Mouse (Mus musculus): ENCODE data around the gene Gtse1. TPM values are rescaled to one million over a fixed set of nuclear protein-coding genes. Genes with fewer than 3 reads are reported as not detected.

Gtse1 gene
- 2.2 and 5.8 TPM in 2 replicates for polyA plus RNA-seq (2012; rRNA removed; ENCODE audit: low replicate concordance)

GRCm38 (mm10) chr15:85859490-85860031, at the start of gene Gtse1:
Gene Gtse1 (plus strand): TSS chr15:85859745.

GRCm38 (mm10) chr15:85811535-85812277, 47.8 kb upstream of the Gtse1 start, which contains the start of gene Cdpf1:
Gene Cdpf1 (minus strand): TSS chr15:85811697.

GRCm38 (mm10) chr15:85821203-85822010, 38.1 kb upstream of the Gtse1 start, which contains the start of gene Pkdrej:
Gene Pkdrej (minus strand): TSS chr15:85821734.

GRCm38 (mm10) chr15:85831954-85832590, 27.5 kb upstream of the Gtse1 start, which contains the start of gene Ttc38:
Gene Ttc38 (plus strand): TSS chr15:85832306.

GRCm38 (mm10) chr15:85878848-85879497, 19.4 kb downstream of the Gtse1 start, which contains the start of gene Trmu:
Gene Trmu (plus strand): TSS chr15:85879312.

Other genes starting within 250 kb of the Gtse1 start
- 3.7 and 6.3 TPM in 2 replicates for gene Ppara, start 124.8 kb upstream of the Gtse1 start, polyA plus RNA-seq (2012; rRNA removed; ENCODE audit: low replicate concordance)
- 39.6 and 77.1 TPM in 2 replicates for gene Cdpf1, start 48.0 kb upstream of the Gtse1 start, polyA plus RNA-seq (2012; rRNA removed; ENCODE audit: low replicate concordance)
- gene Pkdrej, start 38.0 kb upstream of the Gtse1 start, polyA plus RNA-seq (2012; rRNA removed; ENCODE audit: low replicate concordance): 0.06 and 1.2 TPM in 2 replicates
- gene Ttc38, start 27.4 kb upstream of the Gtse1 start, polyA plus RNA-seq (2012; rRNA removed; ENCODE audit: low replicate concordance): 11.7 and 12.6 TPM in 2 replicates
- gene Trmu, start 19.6 kb downstream of the Gtse1 start, polyA plus RNA-seq (2012; rRNA removed; ENCODE audit: low replicate concordance): 27.9 and 49.0 TPM in 2 replicates
- gene Celsr1, start 174.0 kb downstream of the Gtse1 start, polyA plus RNA-seq (2012; rRNA removed; ENCODE audit: low replicate concordance): 0.69 and 9.4 TPM in 2 replicates
- 26.2 and 35.6 TPM in 2 replicates for gene Gramd4, start 197.9 kb downstream of the Gtse1 start, polyA plus RNA-seq (2012; rRNA removed; ENCODE audit: low replicate concordance)

Measured in subcutaneous adipose tissue, adult 2 months (tissue).